Mouse (Mus musculus): ENCODE measurements around the gene Cenpv. TPM values are rescaled to one million over a fixed set of nuclear protein-coding genes. Genes with fewer than 3 reads are reported as not detected.
A peak's percentile ranks its signal among the peaks of the same experiment; 100 is the strongest.

The Cenpv gene
- 13.6 and 15.1 TPM in 2 replicates for polyA plus RNA-seq (2014; fragmentation: Nextera tagmentation; extraction: Ambion mirVana)

GRCm38 (mm10) chr11:62539089-62539890 lies at the start of gene Cenpv:
Gene Cenpv (minus strand): TSS chr11:62539261.
- peak; percentile 33; the same call in 1 of the 2 replicates for ATAC-seq (replicated peaks; ENCODE audit: insufficient number of reproducible peaks, low FRiP score, low TSS enrichment)
- Histone ChIP-seq H3K27me3 (ENCODE audit: control insufficient read depth, insufficient read depth, low read length) (peaks cover 13% of the 10 kb centered on the region; the same call in 1 of the 2 replicates), H3K36me3 (ENCODE audit: control insufficient read depth, insufficient read depth, low read length) (no peaks in the 10 kb centered on the region), H3K4me3 (ENCODE audit: low read depth, low read length) (peak within 1 kb of the TSS; percentile 69), H3K4me1 (ENCODE audit: control insufficient read depth, insufficient read depth, low read length) (no peaks in the 10 kb centered on the region), H3K4me2 (peak within 1 kb of the TSS; percentile 93), H3K9ac (ENCODE audit: low read depth, low read length) (peak within 1 kb of the TSS; percentile 92), H3K27ac (ENCODE audit: low read depth, low read length) (no peak within 1 kb of the TSS), H3K9me3 (replicated peaks; ENCODE audit: control insufficient read depth, low read length) (no peaks in the 10 kb centered on the region)
- WGBS (ENCODE audit: insufficient replicate concordance): 6% methylated on average over 55 of the region's 57 CpGs

- no peak overlapping the region for H3K4me3 ChIP-seq (ENCODE audit: low read depth, low read length)
- H3K27ac ChIP-seq (ENCODE audit: low read depth, low read length): no peak overlapping the region
- no peaks in the 10 kb centered on the region for H3K36me3 ChIP-seq (ENCODE audit: control insufficient read depth, insufficient read depth, low read length)
- WGBS (ENCODE audit: insufficient replicate concordance): 83% methylated on average over 5 of the region's 5 CpGs
- H3K4me1 ChIP-seq (ENCODE audit: control insufficient read depth, insufficient read depth, low read length): peaks cover 6% of the 10 kb centered on the region; the same call in 1 of the 2 replicates
- no peaks in the 10 kb centered on the region for H3K27me3 ChIP-seq (ENCODE audit: control insufficient read depth, insufficient read depth, low read length)
- H3K9me3 ChIP-seq (replicated peaks; ENCODE audit: control insufficient read depth, low read length): no peaks in the 10 kb centered on the region
- H3K4me2 ChIP-seq: no peak overlapping the region
- ATAC-seq (replicated peaks; ENCODE audit: insufficient number of reproducible peaks, low FRiP score, low TSS enrichment): no peak
- no peak overlapping the region for H3K9ac ChIP-seq (ENCODE audit: low read depth, low read length)
Measured at GRCm38 (mm10) chr11:62587034-62587433, 48.0 kb upstream of the Cenpv start.

- H3K27me3 ChIP-seq (ENCODE audit: control insufficient read depth, insufficient read depth, low read length): no peaks in the 10 kb centered on the region
- H3K9ac ChIP-seq (ENCODE audit: low read depth, low read length): no peak overlapping the region
- H3K4me1 ChIP-seq (ENCODE audit: control insufficient read depth, insufficient read depth, low read length): no peaks in the 10 kb centered on the region
- H3K4me2 ChIP-seq: no peak overlapping the region
- no peak for ATAC-seq (replicated peaks; ENCODE audit: insufficient number of reproducible peaks, low FRiP score, low TSS enrichment)
- H3K27ac ChIP-seq (ENCODE audit: low read depth, low read length): no peak overlapping the region
- no peak overlapping the region for H3K4me3 ChIP-seq (ENCODE audit: low read depth, low read length)
- H3K36me3 ChIP-seq (ENCODE audit: control insufficient read depth, insufficient read depth, low read length): no peaks in the 10 kb centered on the region
- H3K9me3 ChIP-seq (replicated peaks; ENCODE audit: control insufficient read depth, low read length): no peaks in the 10 kb centered on the region
- 78% methylated on average over 9 of the region's 9 CpGs for WGBS (ENCODE audit: insufficient replicate concordance)
Measured at GRCm38 (mm10) chr11:62584671-62585206, 45.7 kb upstream of the Cenpv start.

- no peaks in the 10 kb centered on the region for H3K36me3 ChIP-seq (ENCODE audit: control insufficient read depth, insufficient read depth, low read length)
- ATAC-seq (replicated peaks; ENCODE audit: insufficient number of reproducible peaks, low FRiP score, low TSS enrichment): no peak
- no peak overlapping the region for H3K4me3 ChIP-seq (ENCODE audit: low read depth, low read length)
- no peak overlapping the region for H3K27ac ChIP-seq (ENCODE audit: low read depth, low read length)
- H3K4me1 ChIP-seq (ENCODE audit: control insufficient read depth, insufficient read depth, low read length): no peaks in the 10 kb centered on the region
- WGBS (ENCODE audit: insufficient replicate concordance): 65% methylated on average over 6 of the region's 6 CpGs
- H3K4me2 ChIP-seq: peak overlapping the region; percentile 19; the same call in 1 of the 2 replicates
- H3K9me3 ChIP-seq (replicated peaks; ENCODE audit: control insufficient read depth, low read length): no peaks in the 10 kb centered on the region
- no peaks in the 10 kb centered on the region for H3K27me3 ChIP-seq (ENCODE audit: control insufficient read depth, insufficient read depth, low read length)
- peak overlapping the region; percentile 1; the same call in 1 of the 2 replicates for H3K9ac ChIP-seq (ENCODE audit: low read depth, low read length)
Measured at GRCm38 (mm10) chr11:62583031-62583430, 44.0 kb upstream of the Cenpv start.

GRCm38 (mm10) chr11:62576530-62577152 lies 37.6 kb upstream of the Cenpv start:
- H3K4me1 ChIP-seq (ENCODE audit: control insufficient read depth, insufficient read depth, low read length): peaks cover 8% of the 10 kb centered on the region; the same call in 1 of the 2 replicates
- H3K9me3 ChIP-seq (replicated peaks; ENCODE audit: control insufficient read depth, low read length): no peaks in the 10 kb centered on the region
- H3K4me3 ChIP-seq (ENCODE audit: low read depth, low read length): peak overlapping the region; percentile 63
- H3K4me2 ChIP-seq: peak overlapping the region; percentile 99
- no peak overlapping the region for H3K27ac ChIP-seq (ENCODE audit: low read depth, low read length)
- H3K27me3 ChIP-seq (ENCODE audit: control insufficient read depth, insufficient read depth, low read length): 0 out of 2 replicates have a peak, but pooled peaks cover 3% of the 10 kb centered on the region
- WGBS (ENCODE audit: insufficient replicate concordance): 49% methylated on average over 16 of the region's 16 CpGs
- peak overlapping the region; percentile 68 for H3K9ac ChIP-seq (ENCODE audit: low read depth, low read length)
- H3K36me3 ChIP-seq (ENCODE audit: control insufficient read depth, insufficient read depth, low read length): no peaks in the 10 kb centered on the region
- ATAC-seq (replicated peaks; ENCODE audit: insufficient number of reproducible peaks, low FRiP score, low TSS enrichment): no peak

GRCm38 (mm10) chr11:62575659-62576438 lies 36.8 kb upstream of the Cenpv start:
- peak overlapping the region; percentile 63 for H3K4me3 ChIP-seq (ENCODE audit: low read depth, low read length)
- no peak overlapping the region for H3K27ac ChIP-seq (ENCODE audit: low read depth, low read length)
- peak overlapping the region; percentile 99 for H3K4me2 ChIP-seq
- 5% methylated on average over 27 of the region's 27 CpGs for WGBS (ENCODE audit: insufficient replicate concordance)
- peak; percentile 52; the same call in 1 of the 2 replicates for ATAC-seq (replicated peaks; ENCODE audit: insufficient number of reproducible peaks, low FRiP score, low TSS enrichment)
- H3K9me3 ChIP-seq (replicated peaks; ENCODE audit: control insufficient read depth, low read length): no peaks in the 10 kb centered on the region
- no peaks in the 10 kb centered on the region for H3K36me3 ChIP-seq (ENCODE audit: control insufficient read depth, insufficient read depth, low read length)
- peak overlapping the region; percentile 68 for H3K9ac ChIP-seq (ENCODE audit: low read depth, low read length)
- peaks cover 8% of the 10 kb centered on the region; the same call in 1 of the 2 replicates for H3K4me1 ChIP-seq (ENCODE audit: control insufficient read depth, insufficient read depth, low read length)
- H3K27me3 ChIP-seq (ENCODE audit: control insufficient read depth, insufficient read depth, low read length): 0 out of 2 replicates have a peak, but pooled peaks cover 3% of the 10 kb centered on the region

- H3K27ac ChIP-seq (ENCODE audit: low read depth, low read length): no peak overlapping the region
- peaks cover 8% of the 10 kb centered on the region; the same call in 1 of the 2 replicates for H3K4me1 ChIP-seq (ENCODE audit: control insufficient read depth, insufficient read depth, low read length)
- 2% methylated on average over 9 of the region's 9 CpGs for WGBS (ENCODE audit: insufficient replicate concordance)
- 0 out of 2 replicates have a peak, but pooled peaks cover 3% of the 10 kb centered on the region for H3K27me3 ChIP-seq (ENCODE audit: control insufficient read depth, insufficient read depth, low read length)
- H3K9ac ChIP-seq (ENCODE audit: low read depth, low read length): peak overlapping the region; percentile 68; the same call in 1 of the 2 replicates
- H3K36me3 ChIP-seq (ENCODE audit: control insufficient read depth, insufficient read depth, low read length): no peaks in the 10 kb centered on the region
- 0 out of 2 replicates have a peak, but pooled peaks have one; percentile 35 for ATAC-seq (replicated peaks; ENCODE audit: insufficient number of reproducible peaks, low FRiP score, low TSS enrichment)
- peak overlapping the region; percentile 63 for H3K4me3 ChIP-seq (ENCODE audit: low read depth, low read length)
- peak overlapping the region; percentile 99 for H3K4me2 ChIP-seq
- H3K9me3 ChIP-seq (replicated peaks; ENCODE audit: control insufficient read depth, low read length): no peaks in the 10 kb centered on the region
Measured at GRCm38 (mm10) chr11:62575297-62575658, 36.2 kb upstream of the Cenpv start.

GRCm38 (mm10) chr11:62574703-62575085 lies 35.6 kb upstream of the Cenpv start:
- Histone ChIP-seq H3K4me3 (ENCODE audit: low read depth, low read length) (no peak overlapping the region), H3K27me3 (ENCODE audit: control insufficient read depth, insufficient read depth, low read length) (0 out of 2 replicates have a peak, but pooled peaks cover 3% of the 10 kb centered on the region), H3K4me1 (ENCODE audit: control insufficient read depth, insufficient read depth, low read length) (peaks cover 8% of the 10 kb centered on the region; the same call in 1 of the 2 replicates), H3K36me3 (ENCODE audit: control insufficient read depth, insufficient read depth, low read length) (no peaks in the 10 kb centered on the region), H3K9ac (ENCODE audit: low read depth, low read length) (no peak overlapping the region), H3K4me2 (no peak overlapping the region), H3K27ac (ENCODE audit: low read depth, low read length) (no peak overlapping the region), H3K9me3 (replicated peaks; ENCODE audit: control insufficient read depth, low read length) (no peaks in the 10 kb centered on the region)
- no peak for ATAC-seq (replicated peaks; ENCODE audit: insufficient number of reproducible peaks, low FRiP score, low TSS enrichment)
- WGBS (ENCODE audit: insufficient replicate concordance): 82% methylated on average over 4 of the region's 4 CpGs
